Mouse (Mus musculus) cerebellum, adult 9-11 months (tissue): ENCODE measurements around the gene Tnni2.

Source experiments
- DNase-seq: peaks from one replicate; pipeline ENCODE4 v3.0.0; 2022

Tnni2 gene

GRCm38 (mm10) chr7:142431106-142431505 lies 10.5 kb upstream of the Tnni2 start:
- DNase-seq, result no peak

GRCm38 (mm10) chr7:142433623-142434022 lies 8.0 kb upstream of the Tnni2 start:
- peak; percentile 43 for DNase-seq

GRCm38 (mm10) chr7:142434137-142434865 lies 7.3 kb upstream of the Tnni2 start, which contains the start of gene Syt8:
Syt8 (plus strand) TSS chr7:142434850.
- DNase-seq, result peak; percentile 17

GRCm38 (mm10) chr7:142435524-142435923 lies 6.1 kb upstream of the Tnni2 start:
- DNase-seq, result peak; percentile 71

- DNase-seq, result peak; percentile 35
These were observed 4.3 kb upstream of the Tnni2 start for GRCm38 (mm10) chr7:142437324-142437723.

GRCm38 (mm10) chr7:142439966-142440365 lies 1.6 kb upstream of the Tnni2 start:
- peak; percentile 65 for DNase-seq

GRCm38 (mm10) chr7:142440657-142441114 lies 922 bp upstream of the Tnni2 start:
- DNase-seq, result peak; percentile 45

GRCm38 (mm10) chr7:142442081-142442907 lies 686 bp downstream of the Tnni2 start:
- DNase-seq, result no peak

- DNase-seq, result peak; percentile 8
These were observed 1.4 kb downstream of the Tnni2 start for GRCm38 (mm10) chr7:142442908-142443420.

- no peak for DNase-seq
These were observed 1.9 kb downstream of the Tnni2 start for GRCm38 (mm10) chr7:142443474-142443873.

GRCm38 (mm10) chr7:142444171-142444570 lies 2.6 kb downstream of the Tnni2 start:
- peak; percentile 11 for DNase-seq

GRCm38 (mm10) chr7:142445324-142445723 lies 3.7 kb downstream of the Tnni2 start:
- DNase-seq, result no peak

GRCm38 (mm10) chr7:142446264-142446663 lies 4.7 kb downstream of the Tnni2 start:
- no peak for DNase-seq

- DNase-seq, result peak; percentile 15
These were observed 7.5 kb downstream of the Tnni2 start for GRCm38 (mm10) chr7:142449038-142449617.

- no peak for DNase-seq
These were observed 13.1 kb downstream of the Tnni2 start for GRCm38 (mm10) chr7:142454706-142455105.

- DNase-seq, result peak; percentile 5
These were observed 13.6 kb downstream of the Tnni2 start for GRCm38 (mm10) chr7:142455251-142455650.

GRCm38 (mm10) chr7:142456806-142457205 lies 15.2 kb downstream of the Tnni2 start:
- DNase-seq, result no peak

- peak; percentile 89 for DNase-seq
These were observed 15.7 kb downstream of the Tnni2 start for GRCm38 (mm10) chr7:142457227-142457811.

GRCm38 (mm10) chr7:142458026-142458425 lies 16.4 kb downstream of the Tnni2 start:
- peak; percentile 44 for DNase-seq

GRCm38 (mm10) chr7:142458676-142459298 lies 17.2 kb downstream of the Tnni2 start:
- peak; percentile 19 for DNase-seq

GRCm38 (mm10) chr7:142459299-142459691 lies 17.7 kb downstream of the Tnni2 start:
- peak; percentile 8 for DNase-seq

GRCm38 (mm10) chr7:142460636-142461077 lies 19.0 kb downstream of the Tnni2 start, which contains the start of gene Lsp1:
Lsp1 (plus strand) TSS chr7:142460809.
- peak; percentile 17 for DNase-seq
